Mouse (Mus musculus): ENCODE results near the gene Kcnk7. TPM values are rescaled to one million over a fixed set of nuclear protein-coding genes. Genes with fewer than 3 reads are reported as not detected.

Kcnk7 gene
- polyA plus RNA-seq, 1 experiment from 2014 or later: 0.29 TPM

GRCm38 (mm10) chr19:5692086-5692912 is 11.9 kb upstream of the Kcnk7 start:
- ATAC-seq: no peak
- Histone ChIP-seq H3K9ac (peak overlapping the region; percentile 92), H3K27ac (peak overlapping the region; percentile 48), H3K27me3 (replicated peaks) (no peaks in the 10 kb centered on the region), H3K4me1 (replicated peaks) (peaks cover 47% of the 10 kb centered on the region), H3K4me3 (replicated peaks) (peak overlapping the region; percentile 87), H3K9me3 (no peaks in the 10 kb centered on the region), H3K4me2 (replicated peaks) (peak overlapping the region; percentile 96), H3K36me3 (peaks cover 21% of the 10 kb centered on the region)
- WGBS: 55% methylated on average over 10 of the region's 10 CpGs

GRCm38 (mm10) chr19:5692913-5693396 is 11.2 kb upstream of the Kcnk7 start:
- 70% methylated on average over 10 of the region's 10 CpGs for WGBS
- no peak for ATAC-seq
- H3K27me3 ChIP-seq (replicated peaks): no peaks in the 10 kb centered on the region
- peak overlapping the region; percentile 92 for H3K9ac ChIP-seq
- H3K27ac ChIP-seq: peak overlapping the region; percentile 48
- peak overlapping the region; percentile 96 for H3K4me2 ChIP-seq (replicated peaks)
- H3K36me3 ChIP-seq: peaks cover 27% of the 10 kb centered on the region
- peak overlapping the region; percentile 87 for H3K4me3 ChIP-seq (replicated peaks)
- peaks cover 41% of the 10 kb centered on the region for H3K4me1 ChIP-seq (replicated peaks)
- H3K9me3 ChIP-seq: no peaks in the 10 kb centered on the region

GRCm38 (mm10) chr19:5693801-5694200 is 10.4 kb upstream of the Kcnk7 start:
- Histone ChIP-seq H3K4me1 (replicated peaks) (peaks cover 39% of the 10 kb centered on the region), H3K9ac (no peak overlapping the region)

GRCm38 (mm10) chr19:5695849-5696462 is 8.2 kb upstream of the Kcnk7 start:
- Histone ChIP-seq H3K36me3 (peaks cover 52% of the 10 kb centered on the region), H3K27me3 (replicated peaks) (no peaks in the 10 kb centered on the region), H3K27ac (no peak overlapping the region), H3K9me3 (no peaks in the 10 kb centered on the region), H3K4me1 (replicated peaks) (peaks cover 29% of the 10 kb centered on the region), H3K4me2 (replicated peaks) (no peak overlapping the region), H3K4me3 (replicated peaks) (no peak overlapping the region), H3K9ac (no peak overlapping the region)
- no peak for ATAC-seq
- 38% methylated on average over 41 of the region's 41 CpGs for WGBS

More at GRCm38 (mm10) chr19:5693801-5694200, 10.4 kb upstream of the Kcnk7 start:
- ATAC-seq: no peak
- Histone ChIP-seq H3K27ac (no peak overlapping the region), H3K4me3 (replicated peaks) (no peak overlapping the region), H3K4me2 (replicated peaks) (peak overlapping the region; percentile 96), H3K36me3 (peaks cover 36% of the 10 kb centered on the region), H3K27me3 (replicated peaks) (no peaks in the 10 kb centered on the region), H3K9me3 (no peaks in the 10 kb centered on the region)
- 88% methylated on average over 6 of the region's 6 CpGs for WGBS

- no peak overlapping the region for H3K9ac ChIP-seq
- no peaks in the 10 kb centered on the region for H3K27me3 ChIP-seq (replicated peaks)
- no peaks in the 10 kb centered on the region for H3K9me3 ChIP-seq
- H3K4me1 ChIP-seq (replicated peaks): peaks cover 20% of the 10 kb centered on the region
- H3K4me3 ChIP-seq (replicated peaks): no peak overlapping the region
- no peak overlapping the region; the same call in 1 of the 2 replicates for H3K4me2 ChIP-seq (replicated peaks)
- 33% methylated on average over 10 of the region's 10 CpGs for WGBS
- peak overlapping the region; percentile 56 for H3K27ac ChIP-seq
- ATAC-seq: peak; percentile 80
- H3K36me3 ChIP-seq: peaks cover 44% of the 10 kb centered on the region
These were observed 819 bp downstream of the Kcnk7 start for GRCm38 (mm10) chr19:5704801-5705571.

GRCm38 (mm10) chr19:5710068-5710467 is 5.9 kb downstream of the Kcnk7 start:
- Histone ChIP-seq H3K27me3 (replicated peaks) (no peaks in the 10 kb centered on the region), H3K36me3 (peaks cover 34% of the 10 kb centered on the region), H3K9ac (no peak overlapping the region), H3K4me2 (replicated peaks) (no peak overlapping the region), H3K9me3 (no peaks in the 10 kb centered on the region), H3K4me3 (replicated peaks) (no peak overlapping the region), H3K27ac (no peak overlapping the region), H3K4me1 (replicated peaks) (peaks cover 22% of the 10 kb centered on the region)
- no peak for ATAC-seq
- 97% methylated on average over 6 of the region's 6 CpGs for WGBS

- Histone ChIP-seq H3K27me3 (replicated peaks) (no peaks in the 10 kb centered on the region), H3K4me1 (replicated peaks) (peaks cover 18% of the 10 kb centered on the region), H3K9me3 (no peaks in the 10 kb centered on the region), H3K4me3 (replicated peaks) (no peak overlapping the region), H3K27ac (no peak overlapping the region), H3K9ac (no peak overlapping the region), H3K36me3 (peaks cover 37% of the 10 kb centered on the region), H3K4me2 (replicated peaks) (no peak overlapping the region)
- WGBS: 92% methylated on average over 8 of the region's 8 CpGs
- ATAC-seq: no peak
These were observed 6.4 kb downstream of the Kcnk7 start for GRCm38 (mm10) chr19:5710581-5710980.

- Histone ChIP-seq H3K36me3 (peaks cover 38% of the 10 kb centered on the region), H3K27me3 (replicated peaks) (no peaks in the 10 kb centered on the region), H3K4me1 (replicated peaks) (peaks cover 17% of the 10 kb centered on the region), H3K9ac (no peak overlapping the region), H3K4me2 (replicated peaks) (no peak overlapping the region), H3K27ac (no peak overlapping the region), H3K4me3 (replicated peaks) (no peak overlapping the region), H3K9me3 (no peaks in the 10 kb centered on the region)
- 28% methylated on average over 3 of the region's 3 CpGs for WGBS
- no peak for ATAC-seq
These were observed 7.1 kb downstream of the Kcnk7 start for GRCm38 (mm10) chr19:5711218-5711617.

- no peak for ATAC-seq
- H3K27me3 ChIP-seq (replicated peaks): no peaks in the 10 kb centered on the region
- no peak overlapping the region for H3K4me3 ChIP-seq (replicated peaks)
- peaks cover 38% of the 10 kb centered on the region for H3K36me3 ChIP-seq
- H3K27ac ChIP-seq: no peak overlapping the region
- 92% methylated on average over 14 of the region's 14 CpGs for WGBS
- H3K4me1 ChIP-seq (replicated peaks): peaks cover 24% of the 10 kb centered on the region
- H3K9ac ChIP-seq: no peak overlapping the region
- no peaks in the 10 kb centered on the region for H3K9me3 ChIP-seq
- no peak overlapping the region for H3K4me2 ChIP-seq (replicated peaks)
These were observed 7.8 kb downstream of the Kcnk7 start for GRCm38 (mm10) chr19:5711907-5712460.

GRCm38 (mm10) chr19:5713255-5713654 is 9.1 kb downstream of the Kcnk7 start:
- Histone ChIP-seq H3K27ac (peak overlapping the region; percentile 49; the same call in 1 of the 2 replicates), H3K4me3 (replicated peaks) (no peak overlapping the region), H3K36me3 (peaks cover 33% of the 10 kb centered on the region), H3K4me2 (replicated peaks) (peak overlapping the region; percentile 28; the same call in 1 of the 2 replicates), H3K27me3 (replicated peaks) (no peaks in the 10 kb centered on the region), H3K4me1 (replicated peaks) (peaks cover 24% of the 10 kb centered on the region), H3K9me3 (no peaks in the 10 kb centered on the region), H3K9ac (peak overlapping the region; percentile 1; the same call in 1 of the 2 replicates)
- ATAC-seq: no peak
- 67% methylated on average over 5 of the region's 5 CpGs for WGBS

GRCm38 (mm10) chr19:5713730-5714129 is 9.6 kb downstream of the Kcnk7 start:
- Histone ChIP-seq H3K4me3 (replicated peaks) (no peak overlapping the region), H3K4me2 (replicated peaks) (peak overlapping the region; percentile 28; the same call in 1 of the 2 replicates), H3K9me3 (no peaks in the 10 kb centered on the region), H3K27me3 (replicated peaks) (no peaks in the 10 kb centered on the region), H3K4me1 (replicated peaks) (peaks cover 24% of the 10 kb centered on the region), H3K27ac (peak overlapping the region; percentile 49; the same call in 1 of the 2 replicates), H3K9ac (no peak overlapping the region; the same call in 1 of the 2 replicates), H3K36me3 (peaks cover 30% of the 10 kb centered on the region)
- peak; percentile 89 for ATAC-seq
- 9% methylated on average over 2 of the region's 2 CpGs for WGBS
